Mouse (Mus musculus): Measurements from ENCODE around the gene Faim2.
A peak's percentile ranks its signal among the peaks of the same experiment; 100 is the strongest.

DNA sequence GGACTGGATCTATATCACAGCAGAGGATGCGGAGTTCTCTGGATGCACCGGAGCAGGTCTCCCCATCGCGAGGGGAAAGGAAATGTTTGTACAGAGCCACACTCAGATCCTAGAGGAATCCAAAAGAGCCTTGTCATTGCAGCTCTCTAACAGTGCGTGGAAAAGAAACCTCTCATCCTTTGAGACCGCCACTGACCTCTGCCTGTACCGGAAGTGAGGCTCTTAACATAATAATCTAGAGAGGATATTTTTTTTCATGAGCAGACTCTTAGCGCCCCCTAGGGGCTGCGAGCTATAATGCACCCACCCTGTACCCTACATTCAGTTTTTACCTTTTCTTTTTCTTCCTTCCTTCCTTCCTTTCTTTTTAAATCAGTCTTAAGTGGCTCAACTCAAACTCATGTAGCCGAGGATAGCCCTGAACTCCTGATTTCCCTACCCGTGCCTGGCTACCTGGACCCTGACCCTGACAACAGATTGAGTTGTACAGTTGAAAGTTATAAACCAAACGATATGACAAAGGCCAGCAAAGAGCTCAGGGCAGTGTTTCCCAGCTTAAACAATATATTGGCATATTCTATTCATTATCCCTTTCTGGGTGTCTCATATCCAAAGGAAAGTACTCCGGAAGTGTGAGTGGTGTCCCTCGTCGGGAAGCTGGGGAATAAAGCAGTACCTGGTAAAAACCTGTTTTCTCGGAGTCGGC, 56.8 kb downstream of the Faim2 start:
- peak; percentile 99 for TF ChIP-seq CTCF (conservative IDR thresholded peaks at IDR 0.05; ENCODE audit: low read length)
- no peak for TF ChIP-seq POU5F1 (IDR thresholded peaks at IDR 0.05; ENCODE audit: borderline replicate concordance, low read length)
- TF ChIP-seq NANOG (IDR thresholded peaks at IDR 0.05; ENCODE audit: borderline replicate concordance, low read length) = no peak

All from E14TG2a.4 (cell line).